Mouse (Mus musculus) MEL (cell line): ENCODE measurements around the gene Bglap2. TPM values are rescaled to one million over a fixed set of nuclear protein-coding genes. Genes with fewer than 3 reads are reported as not detected.

ENCODE experiments used
- DNase-seq: peaks from one replicate; pipeline ENCODE4 v3.0.0; 2011; ENCODE audit warnings: low read depth, low spot score
- H3K27ac ChIP-seq: 2 replicates; pipeline ENCODE4 v1.5.1; 2012; ENCODE audit warnings: low read depth, mild to moderate bottlenecking, control low read depth, low read length, moderate library complexity; ENCODE audit not compliant: control insufficient read depth
- H3K27me3 ChIP-seq, 2 experiments: fragments of 150-350 bp in 1 of 2; sonication (generic) in 1 of 2; 2 replicates each; pipeline ENCODE4 v1.6.1; 2012; ENCODE audit warnings: low read length in 2 of 2, mild to moderate bottlenecking in 2 of 2, improper control_type of control experiment in 1 of 2, moderate library complexity in 1 of 2; ENCODE audit not compliant: insufficient read depth in 2 of 2, control insufficient read depth in 1 of 2
- H3K36me3 ChIP-seq, 2 experiments: 2 replicates each; pipeline ENCODE4 v1.6.1; 2012 to 2014; ENCODE audit warnings: low read length in 2 of 2, improper control_type of control experiment in 1 of 2, inconsistent platforms in 1 of 2, mild to moderate bottlenecking in 1 of 2; ENCODE audit not compliant: insufficient read depth in 2 of 2, control insufficient read depth in 1 of 2
- H3K4me1 ChIP-seq, 2 experiments: fragments of 150-350 bp in 1 of 2; sonication (generic) in 1 of 2; 2 replicates each; pipeline ENCODE4 v1.6.1; 2012; ENCODE audit warnings: low read length in 2 of 2, improper control_type of control experiment in 1 of 2, mild to moderate bottlenecking in 1 of 2; ENCODE audit not compliant: insufficient read depth in 2 of 2, control insufficient read depth in 1 of 2
- H3K4me3 ChIP-seq, 2 experiments: fragments of 150-350 bp in 1 of 2; sonication (generic) in 1 of 2; 2 replicates each; pipeline ENCODE4 v1.5.1; 2012; ENCODE audit warnings: low read depth in 2 of 2, low read length in 2 of 2, mild to moderate bottlenecking in 2 of 2, moderate library complexity in 2 of 2, control low read depth in 1 of 2, improper control_type of control experiment in 1 of 2; ENCODE audit not compliant: control insufficient read depth in 1 of 2, insufficient read depth in 1 of 2
- H3K79me2 ChIP-seq: 2 replicates; pipeline ENCODE4 v1.6.1; 2012; ENCODE audit warnings: mild to moderate bottlenecking, low read length, moderate library complexity; ENCODE audit not compliant: control insufficient read depth, poor library complexity, insufficient read depth
- H3K9ac ChIP-seq: 2 replicates; pipeline ENCODE4 v1.6.1; 2012; ENCODE audit warnings: low read depth, mild to moderate bottlenecking, control low read depth, low read length, moderate library complexity; ENCODE audit not compliant: control insufficient read depth, poor library complexity, severe bottlenecking
- H3K9me3 ChIP-seq: fragments of 150-350 bp; sonication (generic); replicated peaks from 2 replicates; pipeline ENCODE4 v1.6.1; 2012; ENCODE audit warnings: mild to moderate bottlenecking, low read length, improper control_type of control experiment, moderate library complexity; ENCODE audit not compliant: insufficient read depth
- BHLHE40 ChIP-seq: IDR thresholded peaks from 2 replicates; pipeline ENCODE4 v1.6.1; 2012; ENCODE audit warnings: low read depth, mild to moderate bottlenecking, inconsistent platforms, low read length, improper control_type of control experiment, borderline replicate concordance
- CHD1 ChIP-seq: IDR thresholded peaks from 2 replicates; pipeline ENCODE4 v1.6.1; 2012; ENCODE audit warnings: low read depth, mild to moderate bottlenecking, inconsistent platforms, low read length, improper control_type of control experiment
- E2F4 ChIP-seq: IDR thresholded peaks from 2 replicates; pipeline ENCODE4 v1.6.1; 2011; ENCODE audit warnings: low read depth, low read length, improper control_type of control experiment, borderline replicate concordance
- ELF1 ChIP-seq: IDR thresholded peaks from 2 replicates; pipeline ENCODE4 v1.6.1; 2014; ENCODE audit warnings: low read depth, mild to moderate bottlenecking, inconsistent platforms, low read length, improper control_type of control experiment, moderate library complexity
- EP300 ChIP-seq, 2 experiments: IDR thresholded peaks; 2 replicates each; pipeline ENCODE4 v1.6.1; 2011; ENCODE audit warnings: improper control_type of control experiment in 2 of 2, low read length in 2 of 2, low read depth in 1 of 2, mild to moderate bottlenecking in 1 of 2
- ETS1 ChIP-seq: IDR thresholded peaks from 2 replicates; pipeline ENCODE4 v1.6.1; 2012; ENCODE audit warnings: low read depth, mild to moderate bottlenecking, inconsistent platforms, low read length, improper control_type of control experiment, moderate library complexity
- GABPA ChIP-seq: IDR thresholded peaks from 2 replicates; pipeline ENCODE4 v1.6.1; 2012; ENCODE audit warnings: low read depth, mild to moderate bottlenecking, inconsistent platforms, low read length, improper control_type of control experiment, moderate library complexity
- GATA1 ChIP-seq: IDR thresholded peaks from 2 replicates; pipeline ENCODE4 v1.6.1; 2011; ENCODE audit warnings: low read depth, low read length, improper control_type of control experiment
- HCFC1 ChIP-seq: IDR thresholded peaks from 2 replicates; pipeline ENCODE4 v1.6.1; 2012; ENCODE audit warnings: low read depth, mild to moderate bottlenecking, inconsistent platforms, low read length, improper control_type of control experiment, moderate library complexity
- JUND ChIP-seq: IDR thresholded peaks from 2 replicates; pipeline ENCODE4 v1.6.1; 2011; ENCODE audit warnings: low read depth, mild to moderate bottlenecking, improper control_type of control experiment, low read length
- MAFK ChIP-seq: IDR thresholded peaks from 2 replicates; pipeline ENCODE4 v1.6.1; 2011; ENCODE audit warnings: low read depth, mild to moderate bottlenecking, low read length, improper control_type of control experiment, borderline replicate concordance
- MAX ChIP-seq: IDR thresholded peaks from 2 replicates; pipeline ENCODE4 v1.6.1; 2011; ENCODE audit warnings: low read length, improper control_type of control experiment
- MAZ ChIP-seq: IDR thresholded peaks from 2 replicates; pipeline ENCODE4 v1.6.1; 2012; ENCODE audit warnings: low read depth, mild to moderate bottlenecking, inconsistent platforms, low read length, improper control_type of control experiment
- MEF2A ChIP-seq: IDR thresholded peaks from 2 replicates; pipeline ENCODE4 v1.6.1; 2014; ENCODE audit warnings: low read depth, mild to moderate bottlenecking, inconsistent platforms, low read length, improper control_type of control experiment; ENCODE audit not compliant: poor library complexity, insufficient replicate concordance, severe bottlenecking; ENCODE audit errors: extremely low read depth
- MXI1 ChIP-seq: IDR thresholded peaks from 2 replicates; pipeline ENCODE4 v1.6.1; 2011; ENCODE audit warnings: mild to moderate bottlenecking, low read depth, low read length, improper control_type of control experiment
- MYB ChIP-seq: IDR thresholded peaks from 2 replicates; pipeline ENCODE4 v1.6.1; 2011; ENCODE audit warnings: mild to moderate bottlenecking, low read depth, low read length, improper control_type of control experiment
- MYC ChIP-seq: IDR thresholded peaks from 2 replicates; pipeline ENCODE4 v1.6.1; 2011; ENCODE audit warnings: low read depth, mild to moderate bottlenecking, low read length, improper control_type of control experiment, moderate library complexity
- NELFE ChIP-seq: IDR thresholded peaks from 2 replicates; pipeline ENCODE4 v1.6.1; 2011; ENCODE audit warnings: low read depth, low read length, improper control_type of control experiment
- NRF1 ChIP-seq: IDR thresholded peaks from 2 replicates; pipeline ENCODE4 v1.6.1; 2014; ENCODE audit warnings: low read depth, mild to moderate bottlenecking, inconsistent platforms, low read length, improper control_type of control experiment, moderate library complexity; ENCODE audit not compliant: poor library complexity, insufficient read depth, severe bottlenecking
- POLR2A ChIP-seq, 2 experiments: IDR thresholded peaks; 2 replicates each; pipeline ENCODE4 v1.6.1; 2011 to 2012; ENCODE audit warnings: low read length in 2 of 2, mild to moderate bottlenecking in 2 of 2, control low read depth in 1 of 2, improper control_type of control experiment in 1 of 2, low read depth in 1 of 2, moderate library complexity in 1 of 2; ENCODE audit not compliant: control insufficient read depth in 1 of 2, insufficient read depth in 1 of 2, poor library complexity in 1 of 2
- POLR2AphosphoS2 ChIP-seq: IDR thresholded peaks from 2 replicates; pipeline ENCODE4 v1.6.1; 2011; ENCODE audit warnings: low read length, improper control_type of control experiment
- POLR2AphosphoS5 ChIP-seq: IDR thresholded peaks from 2 replicates; pipeline ENCODE4 v1.6.1; 2012; ENCODE audit warnings: low read depth, borderline replicate concordance, mild to moderate bottlenecking, inconsistent platforms, low read length, moderate library complexity, mixed read lengths
- RAD21 ChIP-seq: IDR thresholded peaks from 2 replicates; pipeline ENCODE4 v1.6.1; 2011; ENCODE audit warnings: mild to moderate bottlenecking, low read depth, low read length, improper control_type of control experiment
- RCOR1 ChIP-seq: IDR thresholded peaks from 2 replicates; pipeline ENCODE4 v1.6.1; 2012; ENCODE audit warnings: low read depth, mild to moderate bottlenecking, inconsistent platforms, low read length, improper control_type of control experiment
- SIN3A ChIP-seq: IDR thresholded peaks from 2 replicates; pipeline ENCODE4 v1.6.1; 2012; ENCODE audit warnings: low read length, improper control_type of control experiment, inconsistent platforms
- SMC3 ChIP-seq: IDR thresholded peaks from 2 replicates; pipeline ENCODE4 v1.6.1; 2011; ENCODE audit warnings: low read depth, low read length, improper control_type of control experiment
- TAL1 ChIP-seq: IDR thresholded peaks from 2 replicates; pipeline ENCODE4 v1.6.1; 2012; ENCODE audit warnings: mild to moderate bottlenecking, inconsistent platforms, low read length, moderate library complexity, mixed read lengths
- TBP ChIP-seq: IDR thresholded peaks from 2 replicates; pipeline ENCODE4 v1.8.0; 2011; ENCODE audit warnings: low read depth, low read length, improper control_type of control experiment
- TCF12 ChIP-seq: IDR thresholded peaks from 2 replicates; pipeline ENCODE4 v1.6.1; 2014; ENCODE audit warnings: low read depth, mild to moderate bottlenecking, inconsistent platforms, low read length, improper control_type of control experiment, moderate library complexity
- UBTF ChIP-seq: IDR thresholded peaks from 2 replicates; pipeline ENCODE4 v1.6.1; 2012; ENCODE audit warnings: low read depth, mild to moderate bottlenecking, inconsistent platforms, low read length, improper control_type of control experiment, moderate library complexity, borderline replicate concordance; ENCODE audit not compliant: insufficient read depth
- USF1 ChIP-seq: IDR thresholded peaks from 2 replicates; pipeline ENCODE4 v1.6.1; 2014; ENCODE audit warnings: low read depth, mild to moderate bottlenecking, inconsistent platforms, low read length, improper control_type of control experiment, moderate library complexity
- USF2 ChIP-seq, 2 experiments: IDR thresholded peaks; 2 replicates each; pipeline ENCODE4 v1.6.1; 2011 to 2012; ENCODE audit warnings: improper control_type of control experiment in 2 of 2, low read length in 2 of 2, borderline replicate concordance in 1 of 2, inconsistent platforms in 1 of 2, low read depth in 1 of 2, mild to moderate bottlenecking in 1 of 2; ENCODE audit not compliant: insufficient read depth in 1 of 2
- ZC3H11A ChIP-seq: IDR thresholded peaks from 2 replicates; pipeline ENCODE4 v1.6.1; 2012; ENCODE audit warnings: low read depth, mild to moderate bottlenecking, inconsistent platforms, low read length, improper control_type of control experiment
- ZKSCAN1 ChIP-seq: IDR thresholded peaks from 2 replicates; pipeline ENCODE4 v1.6.1; 2012; ENCODE audit warnings: low read depth, mild to moderate bottlenecking, inconsistent platforms, low read length, improper control_type of control experiment, moderate library complexity
- ZMIZ1 ChIP-seq: IDR thresholded peaks from 2 replicates; pipeline ENCODE4 v1.6.1; 2012; ENCODE audit warnings: low read depth, mild to moderate bottlenecking, inconsistent platforms, low read length, improper control_type of control experiment, moderate library complexity
- ZNF384 ChIP-seq: IDR thresholded peaks from 2 replicates; pipeline ENCODE4 v1.6.1; 2012; ENCODE audit warnings: low read depth, mild to moderate bottlenecking, inconsistent platforms, low read length, improper control_type of control experiment
- polyA plus RNA-seq, 2 experiments: library from polyadenylated mRNA; stranded (reverse) in 1 of 2; unstranded in 1 of 2; fragments of >175 nt in 1 of 2; fragments of >200 nt in 1 of 2; gene quantifications; 2 replicates each; pipeline versions ENCODE4 v1.2.1 to v1.2.4; 2012; ENCODE audit warnings: low replicate concordance in 2 of 2, low read depth in 1 of 2; ENCODE audit not compliant: insufficient read length in 2 of 2, insufficient read depth in 1 of 2, missing spikeins in 1 of 2
- total RNA-seq: library from RNA; depleted of rRNA; stranded (reverse); fragments of 300-350 nt; gene quantifications from 2 replicates; pipeline ENCODE4 v1.2.3, GENCODE M21; 2012

Bglap2 gene
- total and polyA plus RNA-seq, 3 experiments, result not detected

DNA sequence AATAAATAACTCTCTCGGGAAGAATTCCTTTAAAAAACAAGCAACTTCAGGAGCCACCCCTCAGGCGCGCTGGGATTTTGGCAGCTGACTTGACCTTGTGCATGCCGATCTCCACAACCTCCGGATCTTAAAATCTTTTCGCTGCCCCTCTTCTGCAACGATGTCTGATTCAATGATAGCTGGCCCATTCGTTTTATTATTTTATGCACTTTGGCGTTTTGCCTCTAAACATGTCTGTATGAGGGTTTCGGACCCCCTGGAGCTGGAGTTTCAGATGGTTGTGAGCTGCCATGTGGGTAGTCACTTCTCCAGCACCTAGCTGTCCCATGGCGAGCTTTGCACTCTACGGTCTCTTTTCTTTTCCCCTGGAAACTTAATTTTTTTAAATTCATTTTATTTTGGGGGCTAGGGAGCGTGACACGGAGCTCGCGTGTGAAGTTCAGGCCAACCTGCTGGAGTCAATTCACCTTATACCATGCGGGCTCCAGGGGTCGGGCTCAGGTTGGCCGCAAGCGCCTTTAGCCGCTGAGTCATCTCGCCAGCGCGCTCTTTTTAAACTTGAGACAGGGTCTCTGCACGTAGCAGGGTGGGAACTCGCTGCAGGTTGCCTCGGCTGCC lies 43.0 kb downstream of the Bglap2 start:
- peak overlapping the region; percentile 63 to 81 for H3K4me3 ChIP-seq
- H3K9me3 ChIP-seq, result no peaks in the 10 kb centered on the region
- H3K27ac ChIP-seq, result peak overlapping the region; percentile 93
- peaks cover 3 to 27% of the 10 kb centered on the region in 2 experiments; a peak in 3 of 4 replicates for H3K4me1 ChIP-seq
- peaks cover 29% of the 10 kb centered on the region for H3K79me2 ChIP-seq
- peak overlapping the region; percentile 85 for H3K9ac ChIP-seq
- H3K27me3 ChIP-seq, result no peaks in the 10 kb centered on the region
- no peak for DNase-seq
- H3K36me3 ChIP-seq, result peaks cover 0 to 26% of the 10 kb centered on the region in 2 experiments; a peak in 2 of 4 replicates
- TF ChIP-seq POLR2AphosphoS5 (no peak), RAD21 (no peak), ZNF384 (no peak), JUND (0 out of 2 replicates have a peak, but pooled peaks have one; percentile 46), SMC3 (peak; percentile 17; the same call in 1 of the 2 replicates), NELFE (no peak), GATA1 (0 out of 2 replicates have a peak, but pooled peaks have one; percentile 3), ZKSCAN1 (no peak), USF1 (peak; percentile 16; the same call in 1 of the 2 replicates), MAZ (no peak), CHD1 (peak; percentile 92; the same call in 1 of the 2 replicates), TAL1 (no peak), USF2 (IDR thresholded peaks at IDR 0.05; ENCODE audit: borderline replicate concordance in 1 of 2, insufficient read depth in 1 of 2, low read depth in 1 of 2, low read length in 2 of 2) (no peak), E2F4 (peak; percentile 10; the same call in 1 of the 2 replicates), ETS1 (no peak), POLR2A (IDR thresholded peaks at IDR 0.05; ENCODE audit: control insufficient read depth in 1 of 2, insufficient read depth in 1 of 2, low read depth in 1 of 2, low read length in 2 of 2, poor library complexity in 1 of 2) (no peak), MEF2A (no peak), TCF12 (no peak), POLR2AphosphoS2 (no peak), HCFC1 (no peak), MYC (peak; percentile 96), NRF1 (no peak), RCOR1 (no peak), MYB (peak; percentile 33; the same call in 1 of the 2 replicates), SIN3A (no peak), TBP (no peak), MAX (peak; percentile 84), MXI1 (peak; percentile 98), ELF1 (no peak; the same call in 1 of the 2 replicates), MAFK (no peak; the same call in 1 of the 2 replicates), ZMIZ1 (no peak), EP300 (IDR thresholded peaks at IDR 0.05; ENCODE audit: low read depth in 1 of 2, low read length in 2 of 2) (peak; percentile 33 to 46; a peak in 2 of 4 replicates), BHLHE40 (no peak), ZC3H11A (no peak), UBTF (no peak), GABPA (no peak)
